Mouse (Mus musculus) C2C12 (cell line): ENCODE data around the gene Mcm10.

Source experiments
- CEBPB ChIP-seq: IDR thresholded peaks from one replicate; pipeline ENCODE4 v1.6.1; 2011; ENCODE audit warnings: low read depth, mild to moderate bottlenecking, control low read depth, moderate library complexity
- CTCF ChIP-seq: IDR thresholded peaks from one replicate; pipeline ENCODE4 v1.5.1; 2011; ENCODE audit not compliant: control insufficient read depth, insufficient read depth, insufficient read length
- FOSL1 ChIP-seq: IDR thresholded peaks from one replicate; pipeline ENCODE4 v1.8.0; 2011; ENCODE audit warnings: mild to moderate bottlenecking, low read length; ENCODE audit not compliant: poor library complexity, insufficient read depth, severe bottlenecking
- MAX ChIP-seq: IDR thresholded peaks from one replicate; pipeline ENCODE4 v1.6.1; 2011; ENCODE audit warnings: mild to moderate bottlenecking, control low read depth
- MYOD1 ChIP-seq: IDR thresholded peaks from one replicate; pipeline ENCODE4 v1.6.1; 2011; ENCODE audit warnings: low read depth; ENCODE audit not compliant: control insufficient read depth, insufficient read length
- USF1 ChIP-seq: IDR thresholded peaks from one replicate; pipeline ENCODE4 v1.6.1; 2011; ENCODE audit warnings: low read depth, mild to moderate bottlenecking, control low read depth, moderate library complexity

DNA sequence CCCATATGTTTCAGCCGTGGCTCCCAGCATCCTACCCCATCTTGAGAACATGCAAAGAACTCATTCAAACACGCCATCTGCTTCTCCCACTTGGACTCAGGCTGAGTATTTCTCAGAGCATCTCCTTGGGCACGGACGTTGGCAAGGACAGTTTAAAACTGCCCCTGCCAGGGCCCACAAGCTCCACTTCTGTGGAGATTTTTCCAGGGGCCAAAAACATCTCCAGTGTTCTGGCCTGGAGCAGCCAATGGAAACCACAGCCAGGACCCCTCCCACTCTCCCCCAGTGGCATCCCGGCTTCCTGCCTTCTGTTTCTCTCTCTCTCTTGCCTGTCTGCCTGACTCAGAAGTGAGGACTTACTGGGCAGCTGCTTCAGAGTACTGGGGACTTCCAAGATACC is 36.8 kb downstream of the Mcm10 start, which contains the start of gene Ucma:
- TF ChIP-seq CTCF (no peak), USF1 (no peak), MYOD1 (no peak), MAX (no peak), FOSL1 (no peak), CEBPB (no peak)
